Mouse (Mus musculus) C2C12 (cell line): ENCODE measurements around the gene Col10a1.

Experiments
- CTCF ChIP-seq: IDR thresholded peaks from one replicate; pipeline ENCODE4 v1.5.1; 2011; ENCODE audit not compliant: control insufficient read depth, insufficient read depth, insufficient read length
- MAX ChIP-seq: IDR thresholded peaks from one replicate; pipeline ENCODE4 v1.6.1; 2011; ENCODE audit warnings: mild to moderate bottlenecking, control low read depth

DNA sequence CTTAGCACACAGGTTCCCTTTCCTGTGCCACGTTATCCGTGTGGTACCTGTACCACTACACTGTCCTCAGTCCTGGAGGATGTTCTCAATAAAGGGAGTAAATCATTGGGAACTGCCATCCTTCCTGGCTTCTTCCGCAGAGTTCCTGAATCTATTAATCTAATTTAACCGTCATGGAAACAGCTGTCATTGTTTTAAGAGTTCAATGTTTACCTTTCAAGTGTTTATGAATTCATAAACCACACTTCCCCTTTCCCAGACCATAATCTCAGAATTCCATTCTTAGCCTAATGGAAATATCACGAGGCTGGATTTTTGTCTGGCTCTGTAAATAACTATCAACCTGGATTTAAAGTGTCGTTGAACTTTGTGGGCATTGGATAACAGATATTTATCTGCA lies 48.8 kb upstream of the Col10a1 start:
- TF ChIP-seq CTCF (no peak), MAX (no peak)
